Mouse (Mus musculus) gastrocnemius, adult 2 months (tissue): Measurements from ENCODE around the gene Taar6. TPM values are rescaled to one million over a fixed set of nuclear protein-coding genes. Genes with fewer than 3 reads are reported as not detected.

Experiments
- DNase-seq: peaks from one replicate; pipeline ENCODE4 v3.0.0; 2022
- H3K27ac ChIP-seq: fragments of 200-600 bp; 2 replicates; pipeline ENCODE4 v1.8.1; 2022; ENCODE audit warnings: mild to moderate bottlenecking
- H3K4me3 ChIP-seq: fragments of 200-600 bp; 2 replicates; pipeline ENCODE4 v1.8.1; 2022; ENCODE audit warnings: mild to moderate bottlenecking, moderate library complexity
- CTCF ChIP-seq: fragments of 200-600 bp; IDR thresholded peaks from 2 replicates; pipeline ENCODE4 v1.8.1; 2022; ENCODE audit warnings: antibody characterized with exemption, mild to moderate bottlenecking, moderate library complexity
- intact Hi-C: fragments of 180-260 bp; cut with DNase I; formaldehyde crosslinking; loops from one replicate; pipeline ENCODE4 v1.15.1; 2025
- total RNA-seq, 2 experiments: library from RNA; stranded (reverse); gene quantifications; 2 replicates each; pipeline ENCODE4 v1.2.3; 2021

The Taar6 gene
- total RNA-seq, 2 experiments from 2014 or later = not detected

GRCm38 (mm10) chr10:23964921-23965610 lies 20.4 kb downstream of the Taar6 start:
- intact Hi-C loops = no loop called here
- Histone ChIP-seq H3K27ac (no peak overlapping the region), H3K4me3 (no peak overlapping the region)
- no peak for DNase-seq
- no peak for TF ChIP-seq CTCF

- intact Hi-C loops = no loop called here
- Histone ChIP-seq H3K4me3 (no peak overlapping the region), H3K27ac (no peak overlapping the region)
- TF ChIP-seq CTCF = no peak
- no peak for DNase-seq
These were observed 22.0 kb downstream of the Taar6 start for GRCm38 (mm10) chr10:23963444-23963843.

GRCm38 (mm10) chr10:23960444-23960915 lies 25.0 kb downstream of the Taar6 start, which contains the start of gene Taar4:
Gene Taar4, plus strand, starts transcription at chr10:23960494.
- Histone ChIP-seq H3K27ac (no peak within 1 kb of the TSS), H3K4me3 (no peak within 1 kb of the TSS)
- TF ChIP-seq CTCF = no peak
- DNase-seq = no peak
- intact Hi-C loops = no loop called here

GRCm38 (mm10) chr10:23959071-23959470 lies 26.4 kb downstream of the Taar6 start:
- DNase-seq = no peak
- intact Hi-C loops = no loop called here
- no peak overlapping the region for H3K27ac ChIP-seq
- no peak overlapping the region for H3K4me3 ChIP-seq
- TF ChIP-seq CTCF = no peak

- intact Hi-C loops = no loop called here
- DNase-seq = no peak
- no peak overlapping the region for H3K4me3 ChIP-seq
- no peak overlapping the region for H3K27ac ChIP-seq
- TF ChIP-seq CTCF = no peak
These were observed 33.7 kb downstream of the Taar6 start for GRCm38 (mm10) chr10:23951714-23952113.

- H3K4me3 ChIP-seq = no peak within 1 kb of the TSS
- intact Hi-C loops = no loop called here
- DNase-seq = no peak
- no peak within 1 kb of the TSS for H3K27ac ChIP-seq
- TF ChIP-seq CTCF = no peak
These were observed 35.9 kb downstream of the Taar6 start, which contains the start of gene Taar3 for GRCm38 (mm10) chr10:23949508-23950005. Gene Taar3, plus strand, starts transcription at chr10:23949558.

GRCm38 (mm10) chr10:23948026-23948425 lies 37.4 kb downstream of the Taar6 start:
- TF ChIP-seq CTCF = no peak
- intact Hi-C loops = no loop called here
- no peak for DNase-seq
- H3K4me3 ChIP-seq = no peak overlapping the region
- no peak overlapping the region for H3K27ac ChIP-seq

GRCm38 (mm10) chr10:23942465-23942864 lies 43.0 kb downstream of the Taar6 start:
- peak; percentile 38 for TF ChIP-seq CTCF
- Histone ChIP-seq H3K27ac (no peak overlapping the region), H3K4me3 (no peak overlapping the region)
- intact Hi-C loops = no loop called here
- DNase-seq = peak; percentile 22

GRCm38 (mm10) chr10:23938312-23938711 lies 47.1 kb downstream of the Taar6 start, which contains the start of gene Taar2:
Gene Taar2, plus strand, starts transcription at chr10:23938572.
- DNase-seq = no peak
- Histone ChIP-seq H3K4me3 (no peak within 1 kb of the TSS), H3K27ac (no peak within 1 kb of the TSS)
- intact Hi-C loops = no loop called here
- TF ChIP-seq CTCF = no peak

GRCm38 (mm10) chr10:23937613-23938012 lies 47.8 kb downstream of the Taar6 start:
- Histone ChIP-seq H3K27ac (no peak overlapping the region), H3K4me3 (no peak overlapping the region)
- intact Hi-C loops = no loop called here
- no peak for TF ChIP-seq CTCF
- DNase-seq = no peak

Other genes with a start within 250 kb of the Taar6 start
- 100 to 1,000 TPM; 215 to 230 TPM for gene Rps12, start 198.4 kb downstream of the Taar6 start, total RNA-seq
- gene Slc18b1, start 188.7 kb downstream of the Taar6 start, total RNA-seq = 1 to 10 TPM; 5.5 to 6.2 TPM
- not detected for gene Vnn3, start 134.2 kb downstream of the Taar6 start, total RNA-seq
- gene Vnn1, start 91.0 kb downstream of the Taar6 start, total RNA-seq = under 1 TPM; 0.17 to 0.23 TPM
- gene Taar1, start 65.3 kb downstream of the Taar6 start, total RNA-seq = not detected
- gene Taar2, start 47.1 kb downstream of the Taar6 start, total RNA-seq = not detected
- gene Taar3, start 36.1 kb downstream of the Taar6 start, total RNA-seq = not detected
- gene Taar4, start 25.2 kb downstream of the Taar6 start, total RNA-seq = not detected
- not detected for gene Taar5, start 14.9 kb downstream of the Taar6 start, total RNA-seq
- gene Taar7a, start 7.8 kb upstream of the Taar6 start, total RNA-seq = not detected
- gene Taar7b, start 14.3 kb upstream of the Taar6 start, total RNA-seq = not detected
- gene Taar7d, start 41.6 kb upstream of the Taar6 start, total RNA-seq = not detected
- not detected for gene Taar7e, start 52.0 kb upstream of the Taar6 start, total RNA-seq
- not detected for gene Taar7f, start 63.9 kb upstream of the Taar6 start, total RNA-seq
- gene Taar8a, start 90.9 kb upstream of the Taar6 start, total RNA-seq = not detected
- gene Taar8b, start 106.6 kb upstream of the Taar6 start, total RNA-seq = not detected
- not detected for gene Taar8c, start 116.3 kb upstream of the Taar6 start, total RNA-seq
- not detected for gene Taar9, start 123.9 kb upstream of the Taar6 start, total RNA-seq
- gene Stx7, start 163.7 kb upstream of the Taar6 start, total RNA-seq = 10 to 100 TPM; 21.7 to 26.1 TPM
- gene Moxd1, start 237.9 kb upstream of the Taar6 start, total RNA-seq = under 1 TPM; 0.28 to 0.94 TPM